Mouse (Mus musculus) lung, postnatal 0 days (tissue): ENCODE measurements at regions not wholly inside any gene's neighbourhood (a gene's known extent, or its start where the extent isn't known, plus 50 kb on each side); places are given as distances from the start of the nearest gene placed in this dataset.

ENCODE experiments used
- ATAC-seq: fragments of 200-750 bp; cut with Nextera tagmentation; 2 replicates; pipeline ENCODE4 v1.8.0; 2017; ENCODE audit warnings: moderate library complexity
- DNase-seq: peaks from one replicate; pipeline ENCODE4 v3.0.0-alpha.2; 2016; ENCODE audit warnings: low spot score
- H3K27ac ChIP-seq: fragments of 300-500 bp; sonication (generic); 2 replicates; pipeline ENCODE4 v1.5.1; 2014; ENCODE audit warnings: antibody characterized with exemption, mild to moderate bottlenecking, low read length, mixed read lengths
- H3K27me3 ChIP-seq: fragments of 300-500 bp; sonication (generic); replicated peaks from 2 replicates; pipeline ENCODE4 v1.6.1; 2014; ENCODE audit warnings: low read length, mixed read lengths; ENCODE audit not compliant: insufficient read depth
- H3K36me3 ChIP-seq: fragments of 300-500 bp; sonication (generic); 2 replicates; pipeline ENCODE4 v1.6.1; 2014; ENCODE audit warnings: low read length, mixed read lengths; ENCODE audit not compliant: insufficient read depth
- H3K4me1 ChIP-seq: fragments of 300-500 bp; sonication (generic); 2 replicates; pipeline ENCODE4 v1.6.1; 2014; ENCODE audit warnings: antibody characterized with exemption, low read depth, low read length, mixed read lengths; ENCODE audit not compliant: insufficient read depth
- H3K4me2 ChIP-seq: fragments of 300-500 bp; sonication (generic); replicated peaks from 2 replicates; pipeline ENCODE4 v1.6.1; 2014; ENCODE audit warnings: low read depth, mild to moderate bottlenecking, low read length, moderate library complexity, mixed read lengths
- H3K4me3 ChIP-seq: fragments of 300-500 bp; sonication (generic); 2 replicates; pipeline ENCODE4 v1.5.1; 2014; ENCODE audit warnings: low read depth, low read length
- H3K9ac ChIP-seq: fragments of 300-500 bp; sonication (generic); replicated peaks from 2 replicates; pipeline ENCODE4 v1.6.1; 2014; ENCODE audit warnings: low read depth, mild to moderate bottlenecking
- H3K9me3 ChIP-seq: fragments of 300-500 bp; sonication (generic); 2 replicates; pipeline ENCODE4 v1.6.1; 2016; ENCODE audit warnings: low read length, mixed read lengths
- CTCF ChIP-seq: IDR thresholded peaks from 2 replicates; pipeline ENCODE4 v1.5.1; 2016; ENCODE audit warnings: antibody characterized with exemption, mild to moderate bottlenecking
- EP300 ChIP-seq: IDR thresholded peaks from 2 replicates; pipeline ENCODE4 v1.6.1; 2016; ENCODE audit warnings: antibody characterized with exemption, mild to moderate bottlenecking, control low read depth
- WGBS: fragments of 180-500 bp; shearing (Covaris S2); extraction: QIAGEN DNeasy Blood & Tissue Kit; methylation state at CpG from one replicate; pipeline ENCODE4 v1.1.7; 2014; 5-methylcytosine and 5-hydroxymethylcytosine counted together

DNA sequence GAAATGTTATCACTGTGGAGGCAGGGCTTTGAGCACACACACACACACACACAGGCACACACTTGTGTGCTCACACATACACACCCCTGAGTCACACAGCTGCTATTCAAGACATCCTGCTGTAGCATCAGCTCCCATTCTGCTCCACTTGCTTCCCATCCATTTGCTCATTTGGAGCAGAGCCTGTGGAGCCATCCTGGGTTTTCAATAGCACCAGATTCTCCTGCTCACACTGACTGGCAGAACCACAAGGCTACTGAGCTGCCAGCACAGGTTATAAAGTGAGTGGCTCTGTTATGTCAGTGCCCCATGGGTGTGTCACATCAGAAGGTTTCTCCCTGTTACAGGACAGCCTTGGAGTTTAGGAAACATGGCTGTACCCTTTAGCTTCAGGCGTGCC lies 273.7 kb downstream of the Fzd1 start:
- TF ChIP-seq CTCF (no peak), EP300 (no peak)
- DNase-seq = no peak
- H3K4me3 ChIP-seq = no peak overlapping the region
- H3K27me3 ChIP-seq = no peaks in the 10 kb centered on the region
- H3K4me1 ChIP-seq = no peaks in the 10 kb centered on the region
- 79% methylated on average over 1 of the region's 1 CpGs for WGBS
- 0 out of 2 replicates have a peak, but pooled peaks cover 2% of the 10 kb centered on the region for H3K9me3 ChIP-seq
- H3K4me2 ChIP-seq = no peak overlapping the region
- no peak for ATAC-seq
- H3K27ac ChIP-seq = no peak overlapping the region
- no peak overlapping the region for H3K9ac ChIP-seq
- H3K36me3 ChIP-seq = no peaks in the 10 kb centered on the region

DNA sequence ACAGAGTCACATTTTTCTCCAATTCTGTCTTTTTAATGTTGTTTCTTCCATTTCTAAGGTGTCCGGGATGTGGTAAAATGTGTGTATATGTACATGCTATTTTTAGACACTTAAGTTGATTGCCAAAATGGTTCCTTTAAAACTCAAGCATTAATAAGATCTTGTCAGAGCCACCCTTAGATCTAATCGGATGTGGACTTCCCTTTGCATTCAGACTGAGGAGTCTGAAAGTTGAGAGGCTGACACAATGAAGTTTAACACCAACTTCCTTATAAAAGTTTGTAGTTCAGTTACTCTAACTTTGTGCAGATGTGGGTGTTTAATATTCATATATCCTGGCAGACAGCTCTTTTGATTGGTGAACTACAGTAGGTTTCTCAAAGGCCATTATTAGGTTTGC lies 282.1 kb downstream of the Mterf1b start:
- no peak for ATAC-seq
- no peak overlapping the region for H3K9ac ChIP-seq
- 40% methylated on average over 2 of the region's 2 CpGs for WGBS
- DNase-seq = no peak
- H3K4me3 ChIP-seq = no peak overlapping the region
- H3K27me3 ChIP-seq = no peaks in the 10 kb centered on the region
- H3K4me2 ChIP-seq = no peak overlapping the region
- no peaks in the 10 kb centered on the region for H3K4me1 ChIP-seq
- TF ChIP-seq CTCF (no peak), EP300 (no peak)
- H3K27ac ChIP-seq = no peak overlapping the region
- no peaks in the 10 kb centered on the region for H3K36me3 ChIP-seq
- no peaks in the 10 kb centered on the region for H3K9me3 ChIP-seq
